Mouse (Mus musculus): ENCODE measurements around the gene Pitpnc1. TPM values are rescaled to one million over a fixed set of nuclear protein-coding genes. Genes with fewer than 3 reads are reported as not detected.

Gene Pitpnc1
- total and polyA plus RNA-seq, 3 experiments: 2.4 to 5.4 (median 3.6) TPM

- no peak overlapping the region for H3K27ac ChIP-seq (ENCODE audit: insufficient read depth, low read depth)
- H3K4me1 ChIP-seq (ENCODE audit: control insufficient read depth in 1 of 2, insufficient read depth in 2 of 2): peaks cover 0 to 9% of the 10 kb centered on the region in 2 experiments; a peak in 2 of 4 replicates
- no peaks in the 10 kb centered on the region for H3K79me2 ChIP-seq (replicated peaks; ENCODE audit: control insufficient read depth, extremely low read depth, insufficient read depth, poor library complexity, severe bottlenecking)
- no peaks in the 10 kb centered on the region for H3K27me3 ChIP-seq (replicated peaks)
- peaks cover 3% of the 10 kb centered on the region for H3K9me3 ChIP-seq (replicated peaks; ENCODE audit: low read length)
- DNase-seq (ENCODE audit: extremely low read depth): no peak
- no peaks in the 10 kb centered on the region for H3K36me3 ChIP-seq (replicated peaks in 1 of 2; ENCODE audit: control insufficient read depth in 1 of 2, insufficient read depth in 1 of 2, low read length in 1 of 2)
- no peak overlapping the region for H3K4me3 ChIP-seq (replicated peaks in 1 of 3; ENCODE audit: low read depth in 2 of 3, low read length in 2 of 3, poor library complexity in 1 of 3)
- dilution Hi-C loops (cut with MboI; ENCODE audit: extremely low pct_ligation_motif_present, extremely low pct_unique_long_range_greater_than_20kb, low sequenced_read_pairs): no loop called here
- in situ Hi-C loops (cut with MboI; ENCODE audit: low pct_ligation_motif_present, low pct_unique_long_range_greater_than_20kb, low sequenced_read_pairs): no loop called here
- no peak for TF ChIP-seq ZMIZ1 (IDR thresholded peaks at IDR 0.05; ENCODE audit: low read depth, low read length)
- no peak for TF ChIP-seq MEF2A (IDR thresholded peaks at IDR 0.05; ENCODE audit: borderline replicate concordance, low read depth, low read length)
- TF ChIP-seq TCF12 (IDR thresholded peaks at IDR 0.05; ENCODE audit: low read depth, low read length): no peak
- TF ChIP-seq SMC3 (IDR thresholded peaks at IDR 0.05; ENCODE audit: low read depth, low read length): no peak
- TF ChIP-seq POLR2AphosphoS2 (IDR thresholded peaks at IDR 0.05; ENCODE audit: low read depth, low read length): no peak
- TF ChIP-seq PAX5 (IDR thresholded peaks at IDR 0.05; ENCODE audit: low read length): no peak
- no peak for TF ChIP-seq ELF1 (IDR thresholded peaks at IDR 0.05; ENCODE audit: low read depth, low read length)
- no peak overlapping the region for H3K4me2 ChIP-seq (ENCODE audit: insufficient read depth, low read depth, poor library complexity, severe bottlenecking)
- no peak overlapping the region for H3K9ac ChIP-seq (ENCODE audit: insufficient read depth, low read depth)
These were observed 129.2 kb downstream of the Pitpnc1 start for GRCm38 (mm10) chr11:107341293-107341692.

- H3K79me2 ChIP-seq (replicated peaks; ENCODE audit: control insufficient read depth, extremely low read depth, insufficient read depth, poor library complexity, severe bottlenecking): no peaks in the 10 kb centered on the region
- H3K36me3 ChIP-seq (replicated peaks in 1 of 2; ENCODE audit: control insufficient read depth in 1 of 2, insufficient read depth in 1 of 2, low read length in 1 of 2): no peaks in the 10 kb centered on the region
- H3K9ac ChIP-seq (ENCODE audit: insufficient read depth, low read depth): no peak overlapping the region
- no peak overlapping the region for H3K27ac ChIP-seq (ENCODE audit: insufficient read depth, low read depth)
- no peak overlapping the region for H3K4me3 ChIP-seq (replicated peaks in 1 of 3; ENCODE audit: low read depth in 2 of 3, low read length in 2 of 3, poor library complexity in 1 of 3)
- peaks cover 0 to 11% of the 10 kb centered on the region in 2 experiments; a peak in 2 of 4 replicates for H3K4me1 ChIP-seq (ENCODE audit: control insufficient read depth in 1 of 2, insufficient read depth in 2 of 2)
- dilution Hi-C loops (cut with MboI; ENCODE audit: extremely low pct_ligation_motif_present, extremely low pct_unique_long_range_greater_than_20kb, low sequenced_read_pairs) (no loop called here), in situ Hi-C loops (cut with MboI; ENCODE audit: low pct_ligation_motif_present, low pct_unique_long_range_greater_than_20kb, low sequenced_read_pairs) (no loop called here)
- no peak for DNase-seq (ENCODE audit: extremely low read depth)
- H3K27me3 ChIP-seq (replicated peaks): no peaks in the 10 kb centered on the region
- H3K9me3 ChIP-seq (replicated peaks; ENCODE audit: low read length): peaks cover 3% of the 10 kb centered on the region
- no peak overlapping the region for H3K4me2 ChIP-seq (ENCODE audit: insufficient read depth, low read depth, poor library complexity, severe bottlenecking)
- no peak for TF ChIP-seq ELF1 (IDR thresholded peaks at IDR 0.05; ENCODE audit: low read depth, low read length)
- TF ChIP-seq PAX5 (IDR thresholded peaks at IDR 0.05; ENCODE audit: low read length): no peak
- TF ChIP-seq MEF2A (IDR thresholded peaks at IDR 0.05; ENCODE audit: borderline replicate concordance, low read depth, low read length): no peak
- TF ChIP-seq ZNF384 (IDR thresholded peaks at IDR 0.05; ENCODE audit: low read depth, low read length): no peak
- TF ChIP-seq NELFE (IDR thresholded peaks at IDR 0.05; ENCODE audit: low read depth, low read length): no peak
- no peak for TF ChIP-seq MYC (IDR thresholded peaks at IDR 0.05; ENCODE audit: low read depth, low read length)
- no peak for TF ChIP-seq JUN (IDR thresholded peaks at IDR 0.05; ENCODE audit: insufficient read depth, low read depth, low read length)
- TF ChIP-seq RAD21 (IDR thresholded peaks at IDR 0.05; ENCODE audit: low read depth, low read length): no peak
- TF ChIP-seq ETS1 (conservative IDR thresholded peaks at IDR 0.05; ENCODE audit: low read depth, low read length): no peak
- TF ChIP-seq SMC3 (IDR thresholded peaks at IDR 0.05; ENCODE audit: low read depth, low read length): no peak
- no peak for TF ChIP-seq POLR2AphosphoS2 (IDR thresholded peaks at IDR 0.05; ENCODE audit: low read depth, low read length)
- TF ChIP-seq CTCF (conservative IDR thresholded peaks at IDR 0.05 in 1 of 2, IDR thresholded peaks at IDR 0.05 in 1 of 2; ENCODE audit: low read depth in 2 of 2, low read length in 2 of 2): no peak
- TF ChIP-seq MAFK (IDR thresholded peaks at IDR 0.05; ENCODE audit: insufficient replicate concordance, low read length): no peak
- no peak for TF ChIP-seq E2F4 (IDR thresholded peaks at IDR 0.05; ENCODE audit: insufficient replicate concordance, low read depth, low read length)
- no peak for TF ChIP-seq SIN3A (IDR thresholded peaks at IDR 0.05; ENCODE audit: low read length)
- no peak for TF ChIP-seq TBP (conservative IDR thresholded peaks at IDR 0.05; ENCODE audit: low read depth, low read length)
These were observed 129.7 kb downstream of the Pitpnc1 start for GRCm38 (mm10) chr11:107340793-107341192.
